Mouse (Mus musculus) left cerebral cortex, adult 2 months (tissue): ENCODE measurements around the gene G6pc. TPM values are rescaled to one million over a fixed set of nuclear protein-coding genes. Genes with fewer than 3 reads are reported as not detected.

Experiments used
- DNase-seq, 2 experiments: peaks; one replicate each; pipeline ENCODE4 v3.0.0; 2021 to 2022; ENCODE audit warnings: low spot score in 2 of 2, mixed read lengths in 1 of 2; ENCODE audit errors: extremely low spot score in 1 of 2
- H3K27ac ChIP-seq: fragments of 200-600 bp; 2 replicates; pipeline ENCODE4 v1.8.1; 2022
- H3K4me3 ChIP-seq: fragments of 200-600 bp; 2 replicates; pipeline ENCODE4 v1.8.1; 2022
- CTCF ChIP-seq: fragments of 200-600 bp; IDR thresholded peaks from 2 replicates; pipeline ENCODE4 v1.8.1; 2022; ENCODE audit warnings: antibody characterized with exemption, mild to moderate bottlenecking, moderate library complexity
- intact Hi-C: fragments of 180-260 bp; cut with DNase I; formaldehyde crosslinking; loops from one replicate; pipeline ENCODE4 v1.15.1; 2025
- total RNA-seq, 2 experiments: library from RNA; stranded (reverse); gene quantifications; 2 replicates each; pipeline ENCODE4 v1.2.3; 2021

Gene G6pc
- total RNA-seq, 2 experiments from 2014 or later: not detected

DNA sequence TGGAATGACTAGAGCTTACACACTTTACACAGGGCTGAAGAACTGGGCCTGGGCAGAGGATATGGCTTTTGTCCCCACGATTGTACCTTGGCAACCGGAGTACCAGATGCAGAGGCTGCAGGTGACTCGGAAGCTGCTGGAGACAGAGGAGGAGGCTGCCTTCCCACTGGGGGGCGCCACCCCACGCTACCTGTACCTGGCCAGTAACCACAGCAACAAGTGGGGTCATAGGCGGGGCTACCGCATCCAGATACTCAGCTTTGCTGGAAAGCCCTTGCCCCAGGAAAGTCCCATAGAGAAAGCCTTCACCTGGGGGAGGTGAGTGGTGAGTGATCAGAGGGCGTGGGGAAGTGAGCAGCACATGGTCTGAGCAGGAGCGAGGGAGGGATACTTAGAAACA is 31.7 kb upstream of the G6pc start:
- H3K27ac ChIP-seq: no peak overlapping the region
- intact Hi-C loops: no loop called here
- H3K4me3 ChIP-seq: no peak overlapping the region
- no peak; the same call in 1 of the 2 replicates for TF ChIP-seq CTCF
- no peak for DNase-seq

DNA sequence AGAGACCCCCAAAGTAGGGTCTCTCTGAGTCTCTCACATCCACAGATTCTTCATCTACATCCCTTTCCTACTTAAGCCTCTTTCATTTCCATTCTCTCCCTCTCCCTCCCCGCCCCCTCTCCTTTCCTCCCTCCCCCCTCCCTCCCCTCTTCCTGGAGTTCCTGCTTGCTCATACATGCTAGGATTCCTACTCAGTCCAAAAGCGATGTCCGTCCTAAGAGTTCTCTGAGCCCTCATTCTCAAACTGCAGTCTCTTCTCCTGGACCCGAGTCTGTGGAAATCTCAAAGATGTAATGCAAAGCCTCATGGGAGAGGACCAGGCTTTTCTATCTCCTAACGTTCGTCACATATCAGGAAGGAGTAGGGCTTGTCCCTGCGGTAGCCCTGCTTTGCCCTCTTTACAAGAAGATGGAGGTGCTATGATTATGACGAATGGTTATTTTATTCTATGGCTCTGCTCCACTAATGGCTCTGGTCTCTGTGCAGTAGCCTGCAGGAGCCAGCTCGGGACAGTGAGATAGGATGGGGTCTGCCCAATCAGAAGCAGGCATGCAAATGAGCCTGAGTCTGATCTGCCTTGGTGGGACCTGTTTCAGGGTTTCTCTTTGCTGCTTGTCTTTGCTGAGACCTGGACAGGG is 29.1 kb upstream of the G6pc start:
- Histone ChIP-seq H3K4me3 (peak overlapping the region; percentile 19; the same call in 1 of the 2 replicates), H3K27ac (no peak overlapping the region)
- intact Hi-C loops: no loop called here
- TF ChIP-seq CTCF: no peak
- no peak for DNase-seq

DNA sequence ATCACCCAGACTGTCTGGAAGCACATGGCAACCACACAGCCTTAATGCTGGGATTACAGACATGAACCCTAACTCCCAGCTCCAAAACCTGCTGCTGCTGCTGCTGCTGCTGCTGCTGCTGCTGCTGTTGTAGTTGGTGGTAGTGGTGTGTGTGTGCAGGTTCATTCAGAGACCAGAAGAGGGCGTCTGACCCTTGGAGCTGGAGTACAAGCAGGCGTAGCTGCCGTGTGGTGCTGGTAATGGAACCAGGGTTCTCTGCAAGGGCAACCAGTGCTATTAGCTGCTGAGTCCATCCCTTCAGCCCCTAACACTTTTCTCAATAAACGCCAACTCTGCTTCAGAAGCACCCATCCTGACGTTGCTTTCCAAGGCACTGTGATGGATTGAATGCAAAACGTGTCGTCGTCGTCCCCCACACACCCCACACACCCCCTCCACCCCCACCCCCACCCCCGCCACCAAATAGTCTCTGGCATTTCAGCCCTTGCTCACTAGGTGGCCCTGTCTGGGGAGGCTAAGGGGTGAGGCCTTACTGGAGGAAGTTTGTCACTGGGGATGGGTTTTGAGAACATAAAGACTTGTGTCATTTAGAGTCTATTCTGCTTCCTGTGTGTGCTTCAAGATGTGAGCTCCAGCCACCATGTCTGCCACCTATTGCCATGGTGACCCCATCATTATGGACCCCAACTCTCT is 20.1 kb upstream of the G6pc start:
- no peak for TF ChIP-seq CTCF

DNA sequence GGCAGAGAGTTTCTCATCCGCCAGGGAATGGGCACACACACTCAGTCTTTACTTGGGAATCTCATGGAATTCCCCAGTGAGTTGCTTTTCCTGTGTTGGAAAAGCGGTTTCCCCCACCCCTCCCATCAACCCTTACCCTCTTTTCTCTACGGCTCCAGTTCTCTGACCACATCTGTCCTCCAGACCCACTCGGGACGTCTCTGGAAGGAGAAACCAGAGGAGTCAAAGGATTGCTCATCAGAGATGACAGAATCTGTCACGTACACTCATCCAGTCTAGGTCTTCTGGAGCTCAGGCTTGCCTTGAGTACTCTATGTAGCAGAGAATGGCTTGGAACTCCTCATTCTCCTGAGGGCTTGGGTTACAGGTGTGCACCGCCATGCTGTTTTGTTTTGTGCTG is 18.6 kb upstream of the G6pc start:
- no peak for TF ChIP-seq CTCF
- DNase-seq: no peak
- no peak overlapping the region for H3K4me3 ChIP-seq
- H3K27ac ChIP-seq: no peak overlapping the region
- intact Hi-C loops: no loop called here

More for the DNA sequence above, 20.1 kb upstream of the G6pc start:
- DNase-seq: no peak
- H3K4me3 ChIP-seq: no peak overlapping the region
- no peak overlapping the region for H3K27ac ChIP-seq
- intact Hi-C loops: no loop called here

DNA sequence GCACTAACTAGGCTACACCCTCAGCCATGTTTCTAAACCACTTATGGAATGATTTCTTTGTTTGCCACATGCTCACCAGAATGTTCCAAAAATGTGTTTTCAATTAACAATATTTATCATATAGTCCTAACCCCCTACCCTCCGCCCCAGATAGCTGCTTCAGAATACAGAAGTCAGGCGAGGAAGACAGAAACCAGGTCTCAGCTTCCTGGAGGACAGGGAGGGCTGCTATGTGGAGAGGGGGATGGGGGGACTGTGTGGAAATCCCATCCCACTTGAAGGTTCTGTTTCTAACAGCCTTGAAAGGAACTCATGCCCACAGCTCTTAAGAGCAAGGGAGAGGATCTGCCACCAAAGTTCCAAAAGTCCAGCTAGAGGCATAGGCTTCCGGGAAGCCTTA is 18.1 kb upstream of the G6pc start:
- intact Hi-C loops: no loop called here
- Histone ChIP-seq H3K27ac (no peak overlapping the region), H3K4me3 (no peak overlapping the region)
- TF ChIP-seq CTCF: no peak
- DNase-seq: no peak

DNA sequence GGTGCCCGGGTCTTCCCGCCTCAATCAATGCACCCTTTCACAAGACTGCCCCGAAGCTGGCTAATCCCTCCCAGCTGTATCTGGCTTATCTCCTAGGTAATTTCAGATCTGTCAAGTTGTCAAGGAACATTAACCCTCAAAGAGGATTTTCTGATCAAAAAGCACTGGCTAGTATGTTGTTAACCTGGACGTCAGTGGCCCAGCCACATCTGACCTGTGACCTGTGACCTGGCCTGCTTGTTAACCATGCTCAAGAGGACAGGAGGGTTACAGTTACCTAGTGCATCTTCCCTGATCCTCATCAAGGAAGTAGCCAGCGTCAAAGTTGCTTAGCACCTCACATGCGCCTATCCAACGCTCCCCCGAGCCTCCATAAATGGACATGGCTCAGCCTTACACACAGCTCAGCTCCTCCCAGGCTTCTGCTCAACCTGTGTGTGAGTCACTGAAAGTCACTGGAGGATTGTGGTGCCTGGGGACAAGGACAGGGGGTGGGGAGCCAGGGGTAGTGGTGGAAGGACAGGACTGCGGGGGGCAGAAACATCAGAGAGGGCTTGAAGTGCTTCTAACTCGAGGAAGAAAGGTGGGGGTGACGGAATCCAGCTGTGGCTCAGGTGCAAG is 16.2 kb upstream of the G6pc start:
- Histone ChIP-seq H3K4me3 (no peak overlapping the region), H3K27ac (no peak overlapping the region)
- no peak for DNase-seq
- intact Hi-C loops: no loop called here
- TF ChIP-seq CTCF: no peak

DNA sequence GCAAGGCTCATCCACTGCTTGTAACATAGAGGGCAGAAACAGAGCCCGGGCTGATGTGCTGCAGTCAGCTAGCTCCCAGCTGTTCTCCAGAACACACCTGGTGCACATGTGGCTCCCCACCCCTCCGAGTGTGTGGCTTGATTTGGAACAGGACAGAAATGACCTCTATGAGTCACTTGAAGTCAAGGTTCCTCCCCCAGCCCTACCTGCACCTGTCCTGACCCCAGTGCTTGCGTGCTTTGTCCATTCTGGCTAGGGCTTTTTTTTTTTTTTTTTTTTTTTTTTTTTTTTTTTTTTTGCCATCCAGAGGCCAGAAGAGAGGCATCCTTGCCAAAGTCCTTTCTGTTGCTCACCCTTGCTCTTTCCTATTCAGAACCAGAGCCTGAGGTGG is 15.6 kb upstream of the G6pc start:
- H3K4me3 ChIP-seq: no peak overlapping the region
- DNase-seq: no peak
- no peak overlapping the region for H3K27ac ChIP-seq
- TF ChIP-seq CTCF: no peak
- intact Hi-C loops: no loop called here

DNA sequence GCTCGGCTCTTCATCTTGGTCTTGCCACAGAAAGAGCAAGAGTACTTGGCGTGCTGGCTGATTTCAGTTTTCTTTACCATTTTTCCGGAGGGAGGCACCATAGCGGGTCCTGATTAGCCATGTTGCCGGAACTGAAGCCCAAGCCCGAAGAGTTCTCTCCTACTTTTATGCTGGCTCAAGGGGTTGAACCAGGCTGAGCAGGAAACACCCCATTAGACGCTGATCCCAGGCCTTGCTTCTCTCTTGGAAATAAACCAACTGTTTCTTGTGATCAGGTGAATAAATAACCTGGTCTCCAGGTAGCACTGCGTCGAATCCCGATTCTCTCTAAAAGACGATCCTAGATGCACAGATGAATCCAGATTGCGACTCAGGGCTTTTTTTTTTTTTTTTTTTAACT is 13.9 kb upstream of the G6pc start:
- H3K4me3 ChIP-seq: no peak overlapping the region
- no peak for TF ChIP-seq CTCF
- no peak for DNase-seq
- H3K27ac ChIP-seq: no peak overlapping the region
- intact Hi-C loops: no loop called here

DNA sequence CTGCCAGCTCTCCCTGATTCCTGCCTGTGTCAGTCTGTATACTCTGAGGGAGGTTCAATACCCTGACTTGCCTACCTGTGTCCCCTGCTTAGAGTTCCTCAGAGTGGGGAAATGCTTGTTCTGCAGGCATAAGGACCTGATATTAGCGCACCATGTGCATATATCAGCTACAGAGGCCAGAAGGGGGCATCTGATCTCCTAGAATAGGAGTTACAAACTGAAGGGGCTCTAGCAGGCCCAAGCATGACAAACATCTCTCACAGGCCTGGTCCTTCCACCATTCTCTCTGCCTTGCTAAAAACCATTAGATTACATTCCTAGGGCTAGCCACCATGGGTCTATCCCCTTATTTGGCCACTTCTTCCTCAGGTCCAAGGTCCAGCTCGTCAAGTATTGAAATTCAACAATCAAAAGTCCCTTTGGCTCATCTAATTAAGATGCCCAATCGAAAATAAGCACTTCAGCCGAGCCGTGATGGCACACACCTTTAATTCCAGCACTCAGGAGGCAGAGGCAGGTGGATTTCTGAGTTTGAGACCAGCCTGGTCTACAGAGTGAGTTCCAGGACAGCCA is 12.8 kb upstream of the G6pc start:
- no peak for DNase-seq
- Histone ChIP-seq H3K4me3 (no peak overlapping the region), H3K27ac (no peak overlapping the region)
- intact Hi-C loops: no loop called here
- no peak for TF ChIP-seq CTCF

DNA sequence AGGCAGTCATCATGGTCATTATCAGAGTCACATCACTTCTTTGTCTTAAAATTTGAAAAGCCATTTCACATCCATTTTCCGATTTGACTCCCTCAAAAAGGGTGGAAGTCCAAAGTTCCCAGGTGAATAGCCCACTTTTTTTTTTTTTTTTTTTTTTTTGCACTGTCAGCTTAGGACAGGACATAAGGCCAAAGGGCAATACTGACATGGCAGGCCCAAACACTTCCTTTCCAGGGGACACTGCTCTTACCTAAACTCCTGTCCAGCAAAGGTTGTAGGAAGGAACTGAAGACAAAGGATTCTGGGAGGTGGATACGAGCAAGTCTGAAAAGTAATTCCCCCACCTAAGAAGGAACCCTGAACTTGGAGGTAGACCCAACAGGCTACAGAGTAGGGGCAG is 11.4 kb upstream of the G6pc start:
- intact Hi-C loops: no loop called here
- no peak for DNase-seq
- no peak for TF ChIP-seq CTCF
- Histone ChIP-seq H3K27ac (no peak overlapping the region), H3K4me3 (no peak overlapping the region)

DNA sequence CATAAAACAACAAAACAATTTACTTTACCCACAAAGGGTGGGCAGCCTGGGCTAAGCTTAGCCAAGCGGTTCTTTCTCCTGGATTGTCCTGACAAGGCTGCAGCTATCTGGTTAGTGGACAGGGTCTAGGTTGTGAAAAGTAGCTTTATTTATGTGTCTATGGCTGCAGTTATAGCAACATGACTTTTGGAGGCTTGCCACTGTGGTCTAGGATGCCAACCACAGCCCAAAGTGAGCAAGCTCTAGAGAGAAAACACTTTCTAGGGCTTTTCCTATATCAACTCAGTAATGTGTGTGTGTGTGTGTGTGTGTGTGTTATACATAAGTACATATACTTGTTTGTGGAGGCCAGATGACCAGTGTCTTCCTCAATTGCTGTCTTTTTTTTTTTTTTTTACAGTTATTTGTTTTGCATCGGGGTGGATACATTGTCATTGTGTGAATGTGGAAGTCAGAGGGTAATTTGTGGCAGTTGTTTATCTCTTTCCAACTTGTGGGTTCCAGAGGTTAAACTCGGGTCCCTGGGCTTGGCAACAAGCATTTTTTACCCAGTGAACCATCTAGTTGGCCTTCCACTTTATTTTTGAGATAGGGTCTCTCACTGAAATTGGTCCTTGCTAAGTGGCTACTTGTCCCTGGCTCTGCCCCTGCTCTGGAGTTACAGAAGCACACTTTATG is 9.7 kb upstream of the G6pc start:
- intact Hi-C loops: no loop called here
- no peak for TF ChIP-seq CTCF
- Histone ChIP-seq H3K27ac (no peak overlapping the region), H3K4me3 (no peak overlapping the region)
- no peak for DNase-seq

DNA sequence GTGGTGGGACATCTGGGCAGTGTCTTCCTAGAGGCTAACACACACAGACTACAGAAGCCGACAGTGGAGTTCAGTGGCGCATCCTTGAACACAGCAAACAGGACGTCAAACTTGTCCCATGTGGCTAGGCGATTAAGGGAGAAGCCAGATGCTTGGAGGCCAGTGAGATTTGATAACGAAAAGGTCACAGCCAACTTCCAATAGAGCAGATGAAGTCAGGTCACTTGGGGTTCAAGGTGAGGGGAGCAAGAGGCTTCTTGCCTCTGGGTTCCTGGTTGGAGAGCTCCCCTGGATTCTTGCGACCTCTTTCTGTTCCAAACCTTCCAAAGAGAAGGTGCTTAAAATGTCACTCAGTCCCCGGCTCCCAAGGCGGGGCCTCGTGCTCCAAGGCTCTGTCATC is 7.6 kb upstream of the G6pc start:
- TF ChIP-seq CTCF: no peak
- no peak overlapping the region for H3K27ac ChIP-seq

More for the DNA sequence above, 7.6 kb upstream of the G6pc start:
- no peak for DNase-seq
- no peak overlapping the region for H3K4me3 ChIP-seq
- intact Hi-C loops: loop anchor here (10.0 kb wide), 1 partner anchor 165 kb away; no protein-coding TSS in a partner anchor
